Mouse (Mus musculus) gonadal fat pad, adult 2 months (tissue): ENCODE measurements around the gene Limch1. TPM values are rescaled to one million over a fixed set of nuclear protein-coding genes. Genes with fewer than 3 reads are reported as not detected.
A peak's percentile ranks its signal among the peaks of the same experiment; 100 is the strongest.

Experiments
- DNase-seq: peaks from one replicate; pipeline ENCODE4 v3.0.0-alpha.2; 2012; ENCODE audit warnings: low read depth
- polyA plus RNA-seq: library from polyadenylated mRNA; depleted of rRNA; stranded (reverse); fragments of >200 nt; gene quantifications from 2 replicates; pipeline ENCODE4 v1.2.3, GENCODE M21; 2012

Limch1 gene
- polyA plus RNA-seq, 1 experiment, result 11.7 TPM

- peak; percentile 54 for DNase-seq
Observed at GRCm38 (mm10) chr5:66979332-66980218, 233.9 kb downstream of the Limch1 start.

GRCm38 (mm10) chr5:66980862-66981261 lies 235.2 kb downstream of the Limch1 start:
- no peak for DNase-seq

GRCm38 (mm10) chr5:66983104-66983503 lies 237.5 kb downstream of the Limch1 start:
- no peak for DNase-seq

- DNase-seq, result no peak
Observed at GRCm38 (mm10) chr5:66988926-66989325, 243.3 kb downstream of the Limch1 start.

- no peak for DNase-seq
Observed at GRCm38 (mm10) chr5:66989531-66989930, 243.9 kb downstream of the Limch1 start.

GRCm38 (mm10) chr5:66992401-66992800 lies 246.8 kb downstream of the Limch1 start:
- no peak for DNase-seq

GRCm38 (mm10) chr5:66993076-66993475 lies 247.4 kb downstream of the Limch1 start:
- DNase-seq, result no peak

GRCm38 (mm10) chr5:66996124-66996523 lies 250.5 kb downstream of the Limch1 start:
- DNase-seq, result no peak

- DNase-seq, result no peak
Observed at GRCm38 (mm10) chr5:66996886-66997599, 251.4 kb downstream of the Limch1 start.

- DNase-seq, result no peak
Observed at GRCm38 (mm10) chr5:66997600-66997930, 251.9 kb downstream of the Limch1 start.

GRCm38 (mm10) chr5:66998341-66998740 lies 252.7 kb downstream of the Limch1 start:
- DNase-seq, result no peak

GRCm38 (mm10) chr5:67002346-67002745 lies 256.7 kb downstream of the Limch1 start:
- DNase-seq, result no peak

- DNase-seq, result no peak
Observed at GRCm38 (mm10) chr5:67004619-67005018, 259.0 kb downstream of the Limch1 start.

- DNase-seq, result no peak
Observed at GRCm38 (mm10) chr5:67011043-67011870, 265.6 kb downstream of the Limch1 start.

- no peak for DNase-seq
Observed at GRCm38 (mm10) chr5:67011985-67012384, 266.4 kb downstream of the Limch1 start.

- no peak for DNase-seq
Observed at GRCm38 (mm10) chr5:67013926-67014325, 268.3 kb downstream of the Limch1 start.

GRCm38 (mm10) chr5:67016450-67016849 lies 270.8 kb downstream of the Limch1 start:
- no peak for DNase-seq

- DNase-seq, result no peak
Observed at GRCm38 (mm10) chr5:67024459-67025050, 278.9 kb downstream of the Limch1 start.

- no peak for DNase-seq
Observed at GRCm38 (mm10) chr5:67025095-67025494, 279.5 kb downstream of the Limch1 start.

GRCm38 (mm10) chr5:67025581-67025980 lies 280.0 kb downstream of the Limch1 start:
- DNase-seq, result no peak

- no peak for DNase-seq
Observed at GRCm38 (mm10) chr5:67028786-67029185, 283.2 kb downstream of the Limch1 start.

GRCm38 (mm10) chr5:67029946-67030345 lies 284.3 kb downstream of the Limch1 start:
- DNase-seq, result no peak
